Mouse (Mus musculus) limb, embryonic 11.5 days (tissue): ENCODE data around the gene Syngr3. TPM values are rescaled to one million over a fixed set of nuclear protein-coding genes. Genes with fewer than 3 reads are reported as not detected.

Source experiments
- ATAC-seq: fragments of 200-750 bp; cut with Nextera tagmentation; 2 replicates; pipeline ENCODE4 v1.8.0; 2017; ENCODE audit warnings: low read depth; ENCODE audit not compliant: insufficient number of reproducible peaks, low FRiP score, low TSS enrichment
- DNase-seq: peaks from one replicate; pipeline ENCODE4 v3.0.0-alpha.2; 2015; ENCODE audit warnings: low spot score
- H3K27ac ChIP-seq: fragments of 300-500 bp; sonication (generic); replicated peaks from 2 replicates; pipeline ENCODE4 v1.5.1; 2014; ENCODE audit warnings: low read depth, mild to moderate bottlenecking, low read length
- H3K27me3 ChIP-seq: fragments of 300-500 bp; sonication (generic); 2 replicates; pipeline ENCODE4 v1.6.1; 2014; ENCODE audit warnings: mild to moderate bottlenecking, low read length, mixed read lengths; ENCODE audit not compliant: control insufficient read depth, insufficient read depth
- H3K36me3 ChIP-seq: fragments of 300-500 bp; sonication (generic); 2 replicates; pipeline ENCODE4 v1.6.1; 2014; ENCODE audit warnings: mild to moderate bottlenecking, low read length, moderate library complexity, mixed read lengths; ENCODE audit not compliant: control insufficient read depth, insufficient read depth
- H3K4me1 ChIP-seq: fragments of 300-500 bp; sonication (generic); 2 replicates; pipeline ENCODE4 v1.6.1; 2014; ENCODE audit warnings: low read length, mixed read lengths; ENCODE audit not compliant: control insufficient read depth, insufficient read depth
- H3K4me2 ChIP-seq: fragments of 300-500 bp; sonication (generic); 2 replicates; pipeline ENCODE4 v1.6.1; 2014; ENCODE audit warnings: low read depth, mild to moderate bottlenecking, moderate library complexity; ENCODE audit not compliant: severe bottlenecking
- H3K4me3 ChIP-seq: fragments of 300-500 bp; sonication (generic); 2 replicates; pipeline ENCODE4 v1.5.1; 2014; ENCODE audit warnings: low read depth, low read length
- H3K9ac ChIP-seq: fragments of 300-500 bp; sonication (generic); 2 replicates; pipeline ENCODE4 v1.6.1; 2014; ENCODE audit warnings: mild to moderate bottlenecking, low read length
- H3K9me3 ChIP-seq: fragments of 300-500 bp; sonication (generic); 2 replicates; pipeline ENCODE4 v1.6.1; 2016; ENCODE audit warnings: low read length; ENCODE audit not compliant: control insufficient read depth
- WGBS: fragments of 180-500 bp; shearing (Covaris S2); extraction: QIAGEN DNeasy Blood & Tissue Kit; methylation state at CpG from one replicate; pipeline ENCODE4 v1.1.7; 2014; 5-methylcytosine and 5-hydroxymethylcytosine counted together
- polyA plus RNA-seq: library from polyadenylated mRNA; unstranded; fragments of >200 nt; fragmentation: Nextera tagmentation; extraction: Ambion mirVana; gene quantifications from 2 replicates; pipeline ENCODE4 v1.2.1, GENCODE M21; 2014

Syngr3 gene
- polyA plus RNA-seq, 1 experiment from 2014 or later, result 6.6 TPM

- WGBS, result 74% methylated on average over 9 of the region's 9 CpGs
These were observed 9.0 kb upstream of the Syngr3 start for GRCm38 (mm10) chr17:24698715-24699114.

GRCm38 (mm10) chr17:24697985-24698384, 8.2 kb upstream of the Syngr3 start:
- peaks cover 9% of the 10 kb centered on the region; the same call in 1 of the 2 replicates for H3K4me1 ChIP-seq
- 32% methylated on average over 5 of the region's 5 CpGs for WGBS
- no peak overlapping the region for H3K9ac ChIP-seq
- 0 out of 2 replicates have a peak overlapping the region, but pooled peaks have one; percentile 7 for H3K4me2 ChIP-seq
- peaks cover 22% of the 10 kb centered on the region for H3K36me3 ChIP-seq
- no peaks in the 10 kb centered on the region for H3K9me3 ChIP-seq
- H3K27ac ChIP-seq, result no peak overlapping the region
- DNase-seq (no peak), ATAC-seq (no peak)
- no peak overlapping the region for H3K4me3 ChIP-seq
- H3K27me3 ChIP-seq, result no peaks in the 10 kb centered on the region

More at GRCm38 (mm10) chr17:24698715-24699114, 9.0 kb upstream of the Syngr3 start:
- Histone ChIP-seq H3K9me3 (no peaks in the 10 kb centered on the region), H3K27me3 (no peaks in the 10 kb centered on the region), H3K4me2 (no peak overlapping the region), H3K27ac (no peak overlapping the region), H3K36me3 (peaks cover 24% of the 10 kb centered on the region), H3K4me1 (peaks cover 9% of the 10 kb centered on the region; the same call in 1 of the 2 replicates), H3K4me3 (no peak overlapping the region), H3K9ac (no peak overlapping the region)
- DNase-seq (no peak), ATAC-seq (no peak)

DNA sequence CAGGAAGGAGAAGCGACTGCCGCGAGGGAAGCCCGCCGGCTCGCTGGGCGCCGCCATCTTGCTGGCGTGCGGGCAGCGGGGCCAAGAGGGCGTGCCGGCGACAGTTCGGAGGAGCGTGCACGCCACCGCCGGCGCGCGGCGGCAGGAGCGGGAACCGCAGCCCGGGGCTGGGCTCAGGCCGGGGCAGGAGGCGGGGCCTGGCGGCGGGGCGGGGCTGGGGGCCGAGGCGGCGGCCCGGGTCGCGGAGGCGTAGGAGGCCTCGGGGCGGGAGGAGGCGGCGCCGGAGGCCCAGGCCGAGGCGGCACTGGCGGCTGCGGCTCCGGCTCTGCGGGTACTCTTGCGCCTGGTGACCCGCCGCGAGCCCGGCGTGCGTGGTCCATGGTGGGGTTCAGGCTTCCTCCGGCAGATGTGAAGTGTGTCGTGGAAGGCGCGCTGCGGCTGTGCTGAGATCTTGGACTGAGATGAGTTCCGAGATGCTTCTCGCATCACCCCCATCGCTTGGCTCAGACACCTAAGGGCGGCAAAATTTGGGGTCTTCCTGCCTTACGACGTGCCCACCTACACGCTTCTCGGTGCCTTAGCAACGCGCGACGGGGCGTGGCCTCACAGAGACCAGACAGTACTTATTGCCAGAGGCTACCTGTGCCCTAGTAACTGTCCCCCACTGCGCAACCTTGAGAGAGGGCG, 6.4 kb upstream of the Syngr3 start, which contains the start of the genes Gfer and Noxo1:
Gene Gfer (minus strand): TSS at position 146 of the 687 bp plus-strand sequence.
Gene Noxo1 (plus strand): TSS at position 224 of the 687 bp plus-strand sequence.
- under 1% methylated on average over 42 of the region's 76 CpGs for WGBS
- H3K36me3 ChIP-seq, result peaks cover 16% of the 10 kb centered on the region
- no peaks in the 10 kb centered on the region for H3K9me3 ChIP-seq
- H3K27me3 ChIP-seq, result no peaks in the 10 kb centered on the region
- peak within 1 kb of the TSS; percentile 75 for H3K27ac ChIP-seq
- peak within 1 kb of the TSS; percentile 79 for H3K9ac ChIP-seq
- peak; percentile 84 for ATAC-seq
- H3K4me3 ChIP-seq, result peak within 1 kb of the TSS; percentile 88
- peaks cover 9% of the 10 kb centered on the region; the same call in 1 of the 2 replicates for H3K4me1 ChIP-seq
- H3K4me2 ChIP-seq, result peak within 1 kb of the TSS; percentile 87
- peak; percentile 87 for DNase-seq

GRCm38 (mm10) chr17:24695326-24696010, 5.7 kb upstream of the Syngr3 start:
- ATAC-seq (peak; percentile 34; the same call in 1 of the 2 replicates), DNase-seq (peak; percentile 55)
- H3K27ac ChIP-seq, result peak overlapping the region; percentile 75
- no peaks in the 10 kb centered on the region for H3K9me3 ChIP-seq
- peak overlapping the region; percentile 88 for H3K4me3 ChIP-seq
- peak overlapping the region; percentile 79 for H3K9ac ChIP-seq
- H3K4me2 ChIP-seq, result peak overlapping the region; percentile 87
- peaks cover 3% of the 10 kb centered on the region for H3K27me3 ChIP-seq
- peaks cover 9% of the 10 kb centered on the region; the same call in 1 of the 2 replicates for H3K4me1 ChIP-seq
- 5% methylated on average over 51 of the region's 51 CpGs for WGBS
- peaks cover 10% of the 10 kb centered on the region for H3K36me3 ChIP-seq

DNA sequence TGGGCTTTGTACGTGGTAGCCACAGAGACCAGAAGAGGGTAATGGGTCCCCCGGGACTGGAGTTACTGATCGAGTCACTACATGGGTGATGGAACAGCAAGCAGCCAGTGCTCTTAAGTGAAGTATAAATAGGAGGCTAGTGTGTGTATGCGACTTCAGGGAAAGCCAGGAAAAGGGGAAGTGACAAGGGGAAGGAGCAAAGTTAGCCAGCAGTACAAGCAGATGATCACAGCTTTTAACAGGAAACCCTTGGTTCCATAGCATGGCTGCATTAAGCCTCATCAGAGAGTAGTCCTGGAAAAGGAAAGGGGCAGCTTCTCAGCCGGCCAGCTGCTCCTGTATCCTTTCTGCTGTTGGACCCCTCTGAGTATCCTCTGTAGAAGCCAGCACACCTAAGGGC, 2.6 kb upstream of the Syngr3 start:
- no peak for DNase-seq
- H3K27me3 ChIP-seq, result peaks cover 34% of the 10 kb centered on the region
- WGBS, result 94% methylated on average over 5 of the region's 5 CpGs

DNA sequence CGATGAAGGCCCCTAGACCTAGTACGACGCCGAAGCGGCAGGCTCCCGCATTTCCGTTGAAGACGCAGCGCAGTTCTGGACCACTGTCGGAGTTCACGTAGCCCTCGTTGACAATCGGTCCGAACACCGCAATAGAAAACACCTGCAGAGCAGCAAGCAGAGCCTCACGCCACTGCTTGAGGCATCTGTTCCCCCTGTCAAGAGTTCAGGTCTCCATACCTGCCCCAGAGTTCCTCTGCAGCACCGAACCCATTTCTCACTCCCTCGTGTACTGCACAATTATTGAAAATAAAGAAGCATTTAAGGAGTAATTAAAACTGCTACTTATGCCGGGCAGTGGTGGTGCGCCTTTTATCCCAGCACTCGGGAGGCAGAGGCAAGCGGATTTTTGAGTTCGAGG, 2.2 kb downstream of the Syngr3 start:
- Histone ChIP-seq H3K36me3 (peaks cover 6% of the 10 kb centered on the region), H3K27ac (no peak overlapping the region), H3K9me3 (no peaks in the 10 kb centered on the region), H3K27me3 (peaks cover 36% of the 10 kb centered on the region), H3K4me1 (0 out of 2 replicates have a peak, but pooled peaks cover 5% of the 10 kb centered on the region), H3K4me2 (peak overlapping the region; percentile 30), H3K9ac (no peak overlapping the region), H3K4me3 (peak overlapping the region; percentile 12)
- DNase-seq (no peak), ATAC-seq (no peak)
- WGBS, result 19% methylated on average over 23 of the region's 23 CpGs

More for the DNA sequence above, 2.6 kb upstream of the Syngr3 start:
- peaks cover 14% of the 10 kb centered on the region; the same call in 1 of the 2 replicates for H3K4me1 ChIP-seq
- no peak overlapping the region for H3K4me3 ChIP-seq
- no peak overlapping the region for H3K27ac ChIP-seq
- H3K36me3 ChIP-seq, result peaks cover 7% of the 10 kb centered on the region
- no peaks in the 10 kb centered on the region for H3K9me3 ChIP-seq
- H3K9ac ChIP-seq, result no peak overlapping the region
- H3K4me2 ChIP-seq, result no peak overlapping the region
- no peak for ATAC-seq

DNA sequence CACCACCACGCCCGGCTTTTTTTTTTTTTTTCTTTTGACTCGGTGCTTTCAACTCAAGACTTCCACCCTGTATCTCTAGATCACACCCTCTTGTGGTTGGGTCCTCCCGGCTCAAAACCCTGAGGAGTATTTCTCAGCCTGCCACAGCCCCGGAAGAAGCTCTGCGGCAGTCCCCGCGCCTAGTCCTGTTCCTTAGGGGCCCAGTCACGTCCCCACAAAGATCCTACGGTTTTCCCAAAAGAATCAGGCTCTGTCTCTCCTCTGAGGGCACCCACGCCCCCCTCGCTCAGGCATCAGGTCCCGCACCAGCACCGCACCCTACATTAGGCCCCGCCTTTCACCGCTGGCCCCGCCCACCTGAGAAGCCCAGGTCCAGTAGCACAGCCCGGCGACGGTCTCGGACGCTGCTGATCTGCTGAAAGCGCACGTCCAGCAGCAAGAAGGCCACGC, 2.6 kb downstream of the Syngr3 start:
- H3K4me3 ChIP-seq, result peak overlapping the region; percentile 12
- no peak overlapping the region for H3K9ac ChIP-seq
- no peak for ATAC-seq
- peaks cover 36% of the 10 kb centered on the region for H3K27me3 ChIP-seq
- H3K36me3 ChIP-seq, result peaks cover 2% of the 10 kb centered on the region; the same call in 1 of the 2 replicates
- 0 out of 2 replicates have a peak, but pooled peaks cover 5% of the 10 kb centered on the region for H3K4me1 ChIP-seq
- peak overlapping the region; percentile 30 for H3K4me2 ChIP-seq
- H3K27ac ChIP-seq, result no peak overlapping the region
- H3K9me3 ChIP-seq, result no peaks in the 10 kb centered on the region
- under 1% methylated on average over 24 of the region's 25 CpGs for WGBS
- peak; percentile 59 for DNase-seq

DNA sequence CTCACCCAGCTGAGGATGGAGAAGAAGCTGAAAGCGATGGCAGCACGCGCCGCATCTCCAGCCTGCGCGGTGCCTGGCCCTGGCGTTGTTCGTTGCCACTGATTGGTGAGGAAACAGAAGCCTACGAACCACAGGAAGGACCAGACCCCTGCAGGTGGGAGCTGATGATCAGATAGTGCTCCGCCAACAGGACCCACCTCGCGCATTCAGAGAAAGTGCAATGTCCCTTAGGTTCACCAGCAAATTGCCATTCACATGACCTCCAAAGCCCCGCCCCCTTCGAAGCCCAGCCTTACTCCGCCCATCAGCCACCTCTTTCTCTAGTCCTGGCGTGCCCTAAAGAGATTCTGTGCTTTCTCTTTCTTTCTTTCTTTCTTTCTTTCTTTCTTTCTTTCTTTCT, 3.2 kb downstream of the Syngr3 start:
- peaks cover 3% of the 10 kb centered on the region; the same call in 1 of the 2 replicates for H3K36me3 ChIP-seq
- 25% methylated on average over 16 of the region's 16 CpGs for WGBS
- peaks cover 36% of the 10 kb centered on the region for H3K27me3 ChIP-seq
- no peak overlapping the region for H3K27ac ChIP-seq
- ATAC-seq, result no peak
- no peak overlapping the region for H3K4me3 ChIP-seq
- H3K4me2 ChIP-seq, result peak overlapping the region; percentile 18
- 0 out of 2 replicates have a peak, but pooled peaks cover 5% of the 10 kb centered on the region for H3K4me1 ChIP-seq
- DNase-seq, result peak; percentile 66
- H3K9ac ChIP-seq, result no peak overlapping the region
- H3K9me3 ChIP-seq, result no peaks in the 10 kb centered on the region
